Mouse (Mus musculus) right cerebral cortex, postnatal 10 days (tissue): ENCODE data around the gene 1700067P10Rik.
A peak's percentile ranks its signal among the peaks of the same experiment; 100 is the strongest.

Source experiments
- DNase-seq, 2 experiments: peaks; one replicate each; pipeline ENCODE4 v3.0.0; 2021; ENCODE audit warnings: low spot score in 2 of 2

The 1700067P10Rik gene

GRCm38 (mm10) chr17:48096321-48096720, 7.2 kb downstream of the 1700067P10Rik start:
- DNase-seq: no peak

- DNase-seq: peak; percentile 44 to 53
Measured at GRCm38 (mm10) chr17:48097011-48097742, 8.1 kb downstream of the 1700067P10Rik start.

DNA sequence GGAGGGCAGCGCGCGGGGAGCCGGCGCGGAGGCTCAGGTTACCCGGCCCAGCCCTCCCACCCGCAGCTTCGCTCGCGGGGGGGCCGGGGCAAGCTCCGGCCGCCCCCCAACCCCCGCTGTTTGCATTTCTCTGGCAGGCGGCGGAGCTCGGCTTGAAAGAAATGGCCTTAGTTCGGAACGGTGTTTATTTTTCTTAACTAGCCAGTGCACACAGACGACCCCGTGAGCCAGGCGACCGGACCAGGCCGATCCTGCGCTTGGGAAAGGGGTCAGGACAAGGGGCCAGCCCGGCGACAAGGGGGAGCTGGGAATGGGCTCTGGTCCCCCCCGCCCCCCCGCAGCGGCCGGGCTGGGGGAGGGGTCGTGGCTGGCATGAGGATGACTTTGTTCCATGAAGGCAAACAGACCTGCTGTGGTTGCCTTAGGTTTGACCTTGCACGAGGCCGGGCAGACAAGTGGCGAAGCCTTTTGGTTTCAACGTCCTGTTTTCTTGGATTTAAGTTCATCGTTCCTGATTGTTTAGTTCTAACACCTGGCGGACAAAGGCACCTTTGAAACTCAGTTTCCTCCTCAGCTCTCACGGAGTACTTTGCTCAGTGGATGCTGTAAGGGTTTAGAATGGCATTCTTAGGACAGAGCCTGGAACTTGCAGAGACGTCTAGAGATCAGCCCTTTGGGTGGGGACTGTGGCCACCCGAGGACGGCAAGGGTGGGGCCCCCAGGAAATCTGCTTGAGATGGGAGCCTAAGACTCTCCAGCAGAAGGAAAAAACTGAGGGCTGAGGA, 8.8 kb downstream of the 1700067P10Rik start:
- DNase-seq: no peak

GRCm38 (mm10) chr17:48098528-48098890, 9.4 kb downstream of the 1700067P10Rik start:
- peak in 1 of 2 experiments; percentile 41 for DNase-seq

- no peak for DNase-seq
Measured at GRCm38 (mm10) chr17:48099312-48099711, 10.2 kb downstream of the 1700067P10Rik start.

- DNase-seq: peak; percentile 92
Measured at GRCm38 (mm10) chr17:48100441-48101417, 11.6 kb downstream of the 1700067P10Rik start.

- DNase-seq: no peak
Measured at GRCm38 (mm10) chr17:48107333-48107732, 18.2 kb downstream of the 1700067P10Rik start.

GRCm38 (mm10) chr17:48107862-48108261, 18.7 kb downstream of the 1700067P10Rik start:
- no peak for DNase-seq

DNA sequence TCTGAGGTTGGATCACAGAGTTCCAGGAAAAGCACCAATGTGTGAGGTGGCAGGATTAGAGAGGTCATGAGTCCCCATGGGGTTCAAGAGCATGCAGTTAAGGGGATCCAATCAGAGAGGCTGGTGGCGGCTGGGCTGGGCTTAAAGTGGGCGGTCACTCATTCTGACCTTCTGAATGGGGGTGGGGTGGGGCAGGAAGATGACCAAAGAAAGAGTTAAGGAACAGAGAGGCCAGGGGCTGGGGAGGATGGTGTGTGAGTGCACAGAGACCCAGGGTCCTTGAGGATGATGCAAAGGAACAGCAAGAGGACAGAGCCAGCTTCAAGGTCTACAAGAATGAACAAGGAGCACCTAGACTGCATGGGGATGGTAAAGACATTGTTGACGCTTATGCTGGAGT, 19.4 kb downstream of the 1700067P10Rik start:
- DNase-seq: no peak

DNA sequence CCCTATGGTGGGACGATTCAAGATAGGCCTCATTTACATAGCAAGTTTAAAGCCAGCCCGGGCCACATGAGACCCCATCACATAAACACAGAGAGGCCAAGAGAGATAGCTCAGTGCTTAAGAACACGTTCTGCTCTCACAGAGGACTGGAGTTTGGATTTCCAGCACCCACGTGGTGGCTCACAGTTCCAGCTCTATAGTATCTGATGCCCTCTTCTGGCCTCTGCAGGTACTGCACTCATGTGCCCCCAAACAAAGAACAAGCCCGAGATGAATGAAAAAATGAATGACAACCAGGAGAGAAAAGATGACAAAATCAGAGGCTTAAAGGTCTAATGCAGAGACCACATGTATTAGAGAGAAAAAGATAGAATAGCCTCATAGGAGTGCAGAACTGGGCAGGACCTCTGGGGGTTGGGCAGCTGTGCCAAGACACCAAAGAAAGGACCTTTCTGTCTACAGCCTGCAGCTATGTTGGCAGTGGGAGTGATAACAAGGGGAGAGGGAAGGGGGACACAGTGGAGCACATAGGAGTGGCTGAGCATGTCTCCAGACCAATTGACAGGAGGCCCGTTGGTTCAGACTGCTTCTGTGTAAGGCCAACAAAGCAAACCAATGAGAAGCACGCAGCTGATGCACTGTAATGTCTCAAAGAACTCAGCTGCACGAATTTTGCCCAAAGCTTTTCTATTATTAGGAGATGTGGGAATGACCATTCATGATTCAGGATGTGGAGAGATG, 21.6 kb downstream of the 1700067P10Rik start:
- DNase-seq: peak in 1 of 2 experiments; percentile 36

DNA sequence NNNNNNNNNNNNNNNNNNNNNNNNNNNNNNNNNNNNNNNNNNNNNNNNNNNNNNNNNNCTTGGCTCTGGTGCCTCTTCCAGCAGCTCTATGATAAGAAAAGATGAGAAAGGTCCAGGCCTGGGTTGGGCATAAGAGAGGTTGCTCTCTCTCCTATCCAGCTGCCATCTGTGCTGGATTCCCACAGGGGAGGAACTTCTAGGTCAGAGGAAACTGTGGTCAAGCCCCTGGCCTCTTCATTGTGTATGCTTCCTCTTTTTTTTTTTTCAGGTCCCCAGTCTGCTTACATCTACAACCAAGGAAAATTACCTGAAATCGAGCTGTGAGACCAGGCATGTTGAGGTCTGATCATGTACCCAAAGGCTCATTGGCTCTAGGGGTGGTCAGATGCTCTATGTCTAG, 29.5 kb downstream of the 1700067P10Rik start:
- DNase-seq: no peak

GRCm38 (mm10) chr17:48119656-48120055, 30.5 kb downstream of the 1700067P10Rik start:
- DNase-seq: peak; percentile 56 to 78

DNA sequence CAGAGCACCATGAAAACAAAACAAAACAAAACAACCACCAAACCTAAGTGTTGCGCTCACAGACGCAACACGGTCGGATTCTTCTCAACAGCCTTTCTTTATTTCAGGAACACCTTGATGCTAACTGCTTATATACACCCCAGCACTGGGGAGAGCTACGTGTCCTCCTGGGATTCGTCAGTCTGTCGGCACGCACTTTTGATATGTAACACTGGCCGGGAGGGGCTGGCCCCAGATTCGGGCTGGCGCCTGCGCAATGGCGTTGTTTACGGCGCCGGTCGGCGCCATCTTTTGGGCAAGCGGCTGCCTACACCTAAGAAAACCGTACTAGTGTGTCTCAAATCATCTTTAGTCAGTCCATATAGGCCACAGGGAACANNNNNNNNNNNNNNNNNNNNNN, 31.3 kb downstream of the 1700067P10Rik start:
- DNase-seq: no peak

GRCm38 (mm10) chr17:48132810-48133209, 43.7 kb downstream of the 1700067P10Rik start:
- DNase-seq: no peak
